Mouse (Mus musculus): ENCODE data around the gene Fam221a. TPM values are rescaled to one million over a fixed set of nuclear protein-coding genes. Genes with fewer than 3 reads are reported as not detected.

Fam221a gene
- polyA plus RNA-seq, 1 experiment from 2014 or later: 5.4 TPM

- Histone ChIP-seq H3K4me3 (ENCODE audit: low read length) (no peak overlapping the region), H3K36me3 (ENCODE audit: control insufficient read depth, insufficient read depth) (no peaks in the 10 kb centered on the region), H3K27ac (ENCODE audit: low read length) (no peak overlapping the region), H3K27me3 (ENCODE audit: control insufficient read depth, insufficient read depth, low read length) (no peaks in the 10 kb centered on the region), H3K9me3 (replicated peaks; ENCODE audit: control insufficient read depth, low read length) (no peaks in the 10 kb centered on the region), H3K9ac (ENCODE audit: low read length) (no peak overlapping the region), H3K4me2 (ENCODE audit: low read depth, low read length) (no peak overlapping the region), H3K4me1 (ENCODE audit: control insufficient read depth, insufficient read depth, low read length) (no peaks in the 10 kb centered on the region)
- no peak for ATAC-seq (replicated peaks; ENCODE audit: extremely low read depth, insufficient read depth, low FRiP score)
Observed at GRCm38 (mm10) chr6:49360420-49360819, 7.1 kb upstream of the Fam221a start.

GRCm38 (mm10) chr6:49368212-49368611 is 673 bp downstream of the Fam221a start:
- ATAC-seq (replicated peaks; ENCODE audit: extremely low read depth, insufficient read depth, low FRiP score): no peak
- Histone ChIP-seq H3K4me2 (ENCODE audit: low read depth, low read length) (peak overlapping the region; percentile 97), H3K4me3 (ENCODE audit: low read length) (peak overlapping the region; percentile 75), H3K9me3 (replicated peaks; ENCODE audit: control insufficient read depth, low read length) (no peaks in the 10 kb centered on the region), H3K9ac (ENCODE audit: low read length) (peak overlapping the region; percentile 81), H3K4me1 (ENCODE audit: control insufficient read depth, insufficient read depth, low read length) (peaks cover 7% of the 10 kb centered on the region), H3K27ac (ENCODE audit: low read length) (no peak overlapping the region; the same call in 1 of the 2 replicates), H3K36me3 (ENCODE audit: control insufficient read depth, insufficient read depth) (no peaks in the 10 kb centered on the region), H3K27me3 (ENCODE audit: control insufficient read depth, insufficient read depth, low read length) (no peaks in the 10 kb centered on the region)
- 49% methylated on average over 3 of the region's 3 CpGs for WGBS

- H3K9ac ChIP-seq (ENCODE audit: low read length): no peak overlapping the region
- no peaks in the 10 kb centered on the region for H3K27me3 ChIP-seq (ENCODE audit: control insufficient read depth, insufficient read depth, low read length)
- no peaks in the 10 kb centered on the region for H3K9me3 ChIP-seq (replicated peaks; ENCODE audit: control insufficient read depth, low read length)
- H3K4me3 ChIP-seq (ENCODE audit: low read length): no peak overlapping the region
- WGBS: 62% methylated on average over 4 of the region's 4 CpGs
- H3K4me2 ChIP-seq (ENCODE audit: low read depth, low read length): no peak overlapping the region
- H3K36me3 ChIP-seq (ENCODE audit: control insufficient read depth, insufficient read depth): no peaks in the 10 kb centered on the region
- no peak for ATAC-seq (replicated peaks; ENCODE audit: extremely low read depth, insufficient read depth, low FRiP score)
- H3K27ac ChIP-seq (ENCODE audit: low read length): no peak overlapping the region
- H3K4me1 ChIP-seq (ENCODE audit: control insufficient read depth, insufficient read depth, low read length): peaks cover 7% of the 10 kb centered on the region
Observed at GRCm38 (mm10) chr6:49372705-49373104, 5.2 kb downstream of the Fam221a start.

- Histone ChIP-seq H3K9ac (ENCODE audit: low read length) (no peak overlapping the region), H3K4me2 (ENCODE audit: low read depth, low read length) (no peak overlapping the region), H3K27ac (ENCODE audit: low read length) (no peak overlapping the region), H3K36me3 (ENCODE audit: control insufficient read depth, insufficient read depth) (no peaks in the 10 kb centered on the region), H3K4me1 (ENCODE audit: control insufficient read depth, insufficient read depth, low read length) (no peaks in the 10 kb centered on the region), H3K27me3 (ENCODE audit: control insufficient read depth, insufficient read depth, low read length) (no peaks in the 10 kb centered on the region), H3K9me3 (replicated peaks; ENCODE audit: control insufficient read depth, low read length) (no peaks in the 10 kb centered on the region), H3K4me3 (ENCODE audit: low read length) (no peak overlapping the region)
- ATAC-seq (replicated peaks; ENCODE audit: extremely low read depth, insufficient read depth, low FRiP score): no peak
- WGBS: 60% methylated on average over 2 of the region's 2 CpGs
Observed at GRCm38 (mm10) chr6:49373943-49374342, 6.4 kb downstream of the Fam221a start.

- Histone ChIP-seq H3K27me3 (ENCODE audit: control insufficient read depth, insufficient read depth, low read length) (no peaks in the 10 kb centered on the region), H3K9me3 (replicated peaks; ENCODE audit: control insufficient read depth, low read length) (no peaks in the 10 kb centered on the region), H3K27ac (ENCODE audit: low read length) (no peak overlapping the region), H3K36me3 (ENCODE audit: control insufficient read depth, insufficient read depth) (no peaks in the 10 kb centered on the region), H3K9ac (ENCODE audit: low read length) (no peak overlapping the region), H3K4me1 (ENCODE audit: control insufficient read depth, insufficient read depth, low read length) (no peaks in the 10 kb centered on the region), H3K4me3 (ENCODE audit: low read length) (no peak overlapping the region), H3K4me2 (ENCODE audit: low read depth, low read length) (no peak overlapping the region)
- 55% methylated on average over 12 of the region's 12 CpGs for WGBS
- ATAC-seq (replicated peaks; ENCODE audit: extremely low read depth, insufficient read depth, low FRiP score): no peak
Observed at GRCm38 (mm10) chr6:49378328-49378727, 10.8 kb downstream of the Fam221a start.

GRCm38 (mm10) chr6:49394276-49394675 is 26.7 kb downstream of the Fam221a start:
- no peak overlapping the region for H3K4me3 ChIP-seq (ENCODE audit: low read length)
- H3K36me3 ChIP-seq (ENCODE audit: control insufficient read depth, insufficient read depth): no peaks in the 10 kb centered on the region
- WGBS: 63% methylated on average over 1 of the region's 1 CpGs
- H3K9me3 ChIP-seq (replicated peaks; ENCODE audit: control insufficient read depth, low read length): no peaks in the 10 kb centered on the region
- H3K4me1 ChIP-seq (ENCODE audit: control insufficient read depth, insufficient read depth, low read length): no peaks in the 10 kb centered on the region
- H3K4me2 ChIP-seq (ENCODE audit: low read depth, low read length): no peak overlapping the region
- no peaks in the 10 kb centered on the region for H3K27me3 ChIP-seq (ENCODE audit: control insufficient read depth, insufficient read depth, low read length)
- no peak overlapping the region for H3K9ac ChIP-seq (ENCODE audit: low read length)
- H3K27ac ChIP-seq (ENCODE audit: low read length): no peak overlapping the region
- ATAC-seq (replicated peaks; ENCODE audit: extremely low read depth, insufficient read depth, low FRiP score): no peak

- Histone ChIP-seq H3K4me1 (ENCODE audit: control insufficient read depth, insufficient read depth, low read length) (no peaks in the 10 kb centered on the region), H3K4me2 (ENCODE audit: low read depth, low read length) (no peak within 1 kb of the TSS), H3K4me3 (ENCODE audit: low read length) (no peak within 1 kb of the TSS), H3K27me3 (ENCODE audit: control insufficient read depth, insufficient read depth, low read length) (no peaks in the 10 kb centered on the region), H3K27ac (ENCODE audit: low read length) (no peak within 1 kb of the TSS), H3K9me3 (replicated peaks; ENCODE audit: control insufficient read depth, low read length) (no peaks in the 10 kb centered on the region), H3K36me3 (ENCODE audit: control insufficient read depth, insufficient read depth) (no peaks in the 10 kb centered on the region), H3K9ac (ENCODE audit: low read length) (no peak within 1 kb of the TSS)
- no peak for ATAC-seq (replicated peaks; ENCODE audit: extremely low read depth, insufficient read depth, low FRiP score)
- WGBS: 75% methylated on average over 34 of the region's 34 CpGs
Observed at GRCm38 (mm10) chr6:49395316-49395715, 27.8 kb downstream of the Fam221a start, which contains the start of gene Stk31. Stk31 (plus strand) TSS chr6:49395604.

- H3K27ac ChIP-seq (ENCODE audit: low read length): no peak overlapping the region
- no peaks in the 10 kb centered on the region for H3K4me1 ChIP-seq (ENCODE audit: control insufficient read depth, insufficient read depth, low read length)
- ATAC-seq (replicated peaks; ENCODE audit: extremely low read depth, insufficient read depth, low FRiP score): no peak
- H3K9me3 ChIP-seq (replicated peaks; ENCODE audit: control insufficient read depth, low read length): no peaks in the 10 kb centered on the region
- no peaks in the 10 kb centered on the region for H3K36me3 ChIP-seq (ENCODE audit: control insufficient read depth, insufficient read depth)
- no peak overlapping the region for H3K9ac ChIP-seq (ENCODE audit: low read length)
- no peak overlapping the region for H3K4me3 ChIP-seq (ENCODE audit: low read length)
- no peaks in the 10 kb centered on the region for H3K27me3 ChIP-seq (ENCODE audit: control insufficient read depth, insufficient read depth, low read length)
- no peak overlapping the region for H3K4me2 ChIP-seq (ENCODE audit: low read depth, low read length)
Observed at GRCm38 (mm10) chr6:49397466-49397865, 29.9 kb downstream of the Fam221a start.

- no peaks in the 10 kb centered on the region for H3K27me3 ChIP-seq (ENCODE audit: control insufficient read depth, insufficient read depth, low read length)
- no peak for ATAC-seq (replicated peaks; ENCODE audit: extremely low read depth, insufficient read depth, low FRiP score)
- H3K9me3 ChIP-seq (replicated peaks; ENCODE audit: control insufficient read depth, low read length): no peaks in the 10 kb centered on the region
- no peak overlapping the region for H3K4me3 ChIP-seq (ENCODE audit: low read length)
- no peak overlapping the region for H3K27ac ChIP-seq (ENCODE audit: low read length)
- H3K4me1 ChIP-seq (ENCODE audit: control insufficient read depth, insufficient read depth, low read length): no peaks in the 10 kb centered on the region
- H3K9ac ChIP-seq (ENCODE audit: low read length): no peak overlapping the region
- no peaks in the 10 kb centered on the region for H3K36me3 ChIP-seq (ENCODE audit: control insufficient read depth, insufficient read depth)
- H3K4me2 ChIP-seq (ENCODE audit: low read depth, low read length): no peak overlapping the region
Observed at GRCm38 (mm10) chr6:49398365-49398764, 30.8 kb downstream of the Fam221a start.

- Histone ChIP-seq H3K4me1 (ENCODE audit: control insufficient read depth, insufficient read depth, low read length) (no peaks in the 10 kb centered on the region), H3K36me3 (ENCODE audit: control insufficient read depth, insufficient read depth) (no peaks in the 10 kb centered on the region), H3K9ac (ENCODE audit: low read length) (no peak overlapping the region), H3K4me3 (ENCODE audit: low read length) (no peak overlapping the region), H3K4me2 (ENCODE audit: low read depth, low read length) (no peak overlapping the region), H3K9me3 (replicated peaks; ENCODE audit: control insufficient read depth, low read length) (no peaks in the 10 kb centered on the region), H3K27me3 (ENCODE audit: control insufficient read depth, insufficient read depth, low read length) (no peaks in the 10 kb centered on the region), H3K27ac (ENCODE audit: low read length) (no peak overlapping the region)
- no peak for ATAC-seq (replicated peaks; ENCODE audit: extremely low read depth, insufficient read depth, low FRiP score)
- WGBS: 83% methylated on average over 3 of the region's 3 CpGs
Observed at GRCm38 (mm10) chr6:49410830-49411229, 43.3 kb downstream of the Fam221a start.
